Mouse (Mus musculus) c-Kit-negative CD71-positive TER-119-positive erythroid progenitor cells, embryonic 14.5 days (primary cell): Measurements from ENCODE around the gene Kcnk16.
A peak's percentile ranks its signal among the peaks of the same experiment; 100 is the strongest.
"Not testable (repeated sequence)": the region's sequence is repeated elsewhere in the genome, so short reads cannot be mapped to it uniquely, and the experiment has no call there.

Source experiments
- DNase-seq: peaks from one replicate; pipeline ENCODE4 v3.0.0-alpha.2; 2013; ENCODE audit warnings: low read depth, low spot score

Gene Kcnk16

DNA sequence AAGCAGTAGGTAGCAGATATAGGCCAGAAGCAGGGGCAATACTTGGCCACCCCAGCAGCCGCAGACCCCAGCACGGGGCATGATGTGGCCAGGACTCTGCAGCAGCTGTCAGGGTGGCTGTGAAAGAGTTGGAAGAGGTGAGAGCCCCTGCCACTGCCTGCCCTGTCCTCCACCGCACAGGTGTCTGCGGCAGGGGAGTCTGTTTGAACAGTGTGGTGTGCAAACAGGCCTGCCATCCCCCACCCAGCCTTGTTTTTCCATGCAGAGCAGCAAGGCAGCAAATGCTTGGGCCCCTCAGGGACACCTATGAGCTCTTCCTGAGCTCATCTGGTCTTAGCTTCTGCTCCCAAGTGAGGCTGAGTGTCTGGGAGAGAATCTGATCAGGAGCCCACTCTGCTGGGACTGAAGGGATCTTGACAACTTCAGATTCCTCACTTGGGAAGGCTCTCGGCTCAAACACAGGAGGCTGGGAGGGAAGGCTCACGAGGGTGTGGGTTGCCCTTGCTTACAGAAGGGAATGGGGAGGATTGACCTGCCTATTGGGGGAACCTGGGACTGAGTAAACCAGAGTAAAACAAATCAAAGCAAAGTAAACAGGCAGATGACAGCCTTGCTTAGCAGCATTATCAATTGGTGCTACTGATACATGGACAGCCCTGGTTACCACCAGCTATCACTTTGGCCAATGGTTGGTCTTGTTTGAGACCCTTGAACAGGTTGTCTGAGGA lies at the start of gene Kcnk16:
TSS of gene Kcnk16 (minus strand) at position 118 of the 728 bp plus-strand sequence.
- DNase-seq = no peak

DNA sequence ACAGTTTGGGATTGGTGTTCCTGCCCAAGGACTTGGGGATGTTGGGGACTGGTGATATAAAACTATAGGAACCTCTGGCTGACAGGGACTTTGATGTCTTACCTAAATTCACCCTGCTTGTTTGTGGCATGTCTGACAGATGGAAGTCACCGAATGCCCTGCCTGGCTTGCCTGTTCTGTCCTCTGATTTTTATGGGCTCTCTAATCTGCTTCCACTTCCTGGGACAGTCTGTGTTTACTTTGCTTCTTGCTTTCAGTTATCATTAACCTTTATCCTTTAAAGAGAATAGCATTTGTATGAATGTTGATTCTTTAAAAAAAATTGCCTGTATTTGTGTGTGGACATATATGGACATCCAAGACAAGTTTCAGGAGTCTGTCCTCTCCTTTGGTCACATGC lies 46.1 kb upstream of the Kcnk16 start:
- DNase-seq = no peak

DNA sequence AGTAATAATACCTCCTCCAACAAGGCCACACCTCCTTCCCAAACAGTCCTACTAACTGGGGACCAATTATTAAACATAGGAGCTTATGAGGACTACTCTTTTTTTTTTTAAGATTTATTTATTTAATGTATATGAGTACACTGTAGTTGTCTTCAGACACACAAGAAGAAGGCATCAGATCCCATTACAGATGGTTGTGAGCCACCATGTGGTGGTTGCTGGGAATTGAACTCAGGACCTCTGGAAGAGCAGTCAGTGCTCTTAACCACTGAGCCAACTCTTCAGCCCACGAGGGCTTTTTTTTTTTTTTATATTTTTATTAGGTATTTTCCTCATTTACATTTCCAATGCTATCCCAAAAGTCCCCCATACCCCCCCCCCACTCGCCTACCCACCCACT lies 36.1 kb upstream of the Kcnk16 start:
- not testable (repeated sequence) for DNase-seq

GRCm38 (mm10) chr14:20298131-20298530 lies 29.1 kb upstream of the Kcnk16 start:
- no peak for DNase-seq

- no peak for DNase-seq
Observed at GRCm38 (mm10) chr14:20297616-20298015, 28.6 kb upstream of the Kcnk16 start.

DNA sequence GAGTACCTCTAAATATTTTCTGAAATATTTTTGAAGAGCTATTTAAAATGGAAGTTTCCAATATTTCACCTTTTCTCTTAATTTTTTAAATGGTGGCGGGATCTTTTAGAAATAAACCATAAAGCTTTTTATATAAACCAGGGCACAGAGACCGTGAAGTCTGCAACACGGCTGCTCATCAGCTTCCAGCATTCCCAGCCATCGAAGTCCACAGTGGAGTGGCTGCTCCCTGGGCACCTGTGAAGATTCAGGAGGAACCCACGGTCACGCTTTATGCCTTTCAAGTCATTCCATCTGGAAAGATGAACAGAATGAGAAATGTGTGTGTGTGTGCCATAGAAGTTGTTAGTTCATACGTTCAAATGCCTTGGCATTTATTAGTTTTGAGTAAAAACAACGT lies 25.9 kb upstream of the Kcnk16 start:
- no peak for DNase-seq

GRCm38 (mm10) chr14:20294117-20294892 lies 25.3 kb upstream of the Kcnk16 start, which contains the start of gene Nudt13:
Gene Nudt13 (plus strand): TSS chr14:20294697.
- peak; percentile 78 for DNase-seq

- no peak for DNase-seq
Observed at GRCm38 (mm10) chr14:20291391-20291790, 22.4 kb upstream of the Kcnk16 start.

GRCm38 (mm10) chr14:20268421-20268820 lies 578 bp downstream of the Kcnk16 start:
- DNase-seq = no peak

DNA sequence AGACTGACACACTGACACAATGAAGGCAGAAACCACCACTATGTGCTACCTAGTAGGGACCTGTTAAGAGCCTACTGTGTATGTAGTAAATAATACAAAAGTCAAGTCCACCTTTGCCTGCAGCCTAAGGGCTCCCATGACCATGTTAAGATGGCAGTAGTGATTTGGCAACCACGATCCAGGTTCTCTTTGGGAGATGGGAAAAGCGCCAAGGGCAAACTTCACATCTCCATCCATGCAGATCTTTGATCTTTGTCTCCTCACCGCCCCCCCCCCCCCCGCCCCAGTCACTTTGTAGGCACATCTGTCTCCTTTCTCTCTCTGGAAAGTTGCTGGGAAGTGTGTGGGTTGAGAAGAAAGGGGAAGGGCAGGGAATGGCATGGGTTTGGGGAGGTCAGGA lies 6.7 kb downstream of the Kcnk16 start:
- DNase-seq = no peak

- peak; percentile 27 for DNase-seq
Observed at GRCm38 (mm10) chr14:20258185-20259113, 10.6 kb downstream of the Kcnk16 start.

- DNase-seq = no peak
Observed at GRCm38 (mm10) chr14:20250237-20251171, 18.5 kb downstream of the Kcnk16 start.

- no peak for DNase-seq
Observed at GRCm38 (mm10) chr14:20248001-20248400, 21.0 kb downstream of the Kcnk16 start.

DNA sequence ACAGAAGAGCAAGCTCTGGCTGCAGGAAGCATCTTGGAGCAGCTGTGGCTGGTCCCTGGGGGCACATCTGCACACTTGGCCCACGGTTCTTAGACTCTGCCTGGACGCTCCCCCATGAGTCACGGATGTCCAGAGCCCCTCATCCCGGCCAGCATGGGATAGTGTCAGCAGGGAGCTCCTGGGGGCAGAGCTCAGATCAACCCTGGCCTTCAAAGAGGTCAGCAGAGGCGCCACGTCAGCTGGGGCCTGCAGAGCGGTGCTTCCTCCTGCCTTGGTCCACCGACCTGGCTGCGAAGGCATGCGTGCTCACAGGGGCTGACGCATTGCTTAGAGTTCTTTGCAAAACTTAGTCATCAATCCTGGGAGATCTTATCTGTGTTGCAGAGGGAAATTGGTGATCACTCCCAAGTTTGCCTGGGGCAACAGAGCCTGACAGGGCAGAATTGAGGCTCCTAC lies 22.2 kb downstream of the Kcnk16 start:
- DNase-seq = no peak

DNA sequence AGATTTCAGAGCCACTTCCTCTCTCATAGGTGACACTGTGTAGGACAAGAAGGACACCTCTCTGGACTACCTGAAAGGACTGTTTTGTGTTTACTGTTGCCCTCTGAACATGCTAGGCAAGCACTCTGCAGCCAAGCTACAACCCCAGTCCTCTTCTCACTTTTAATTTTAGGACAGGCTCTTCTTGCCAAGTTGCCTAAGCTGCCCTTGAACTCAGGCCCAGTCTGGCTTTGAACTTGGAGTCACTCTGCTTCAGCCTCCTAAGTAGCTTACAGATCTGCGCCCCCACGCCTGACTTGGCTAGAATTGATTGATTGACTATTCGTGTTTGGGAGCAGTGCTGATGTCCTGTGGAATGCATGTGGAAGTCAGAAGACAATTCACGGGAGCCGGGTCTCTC lies 23.1 kb downstream of the Kcnk16 start:
- no peak for DNase-seq

DNA sequence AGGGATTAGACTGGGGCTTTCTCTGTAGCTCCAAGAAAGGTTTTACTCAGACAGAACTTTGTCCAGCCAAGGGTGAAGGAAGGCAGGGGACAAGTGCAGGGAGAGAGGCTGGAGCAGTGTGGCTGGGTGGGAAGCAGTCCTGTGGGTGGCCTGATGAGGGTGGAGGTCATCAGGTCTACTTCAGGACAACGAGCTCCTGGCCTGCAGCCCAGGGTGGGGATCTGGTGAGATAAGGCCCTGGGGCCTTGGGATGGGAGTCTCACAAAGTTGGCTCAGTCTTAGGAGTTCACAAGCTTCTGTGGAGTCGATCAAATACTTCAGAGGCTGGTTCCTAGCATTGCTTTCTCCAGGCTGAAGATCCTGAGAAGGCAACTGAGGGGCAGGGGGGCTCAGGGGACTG lies 23.7 kb downstream of the Kcnk16 start:
- no peak for DNase-seq

GRCm38 (mm10) chr14:20243158-20243557 lies 25.8 kb downstream of the Kcnk16 start:
- no peak for DNase-seq

- no peak for DNase-seq
Observed at GRCm38 (mm10) chr14:20242454-20242853, 26.5 kb downstream of the Kcnk16 start.

DNA sequence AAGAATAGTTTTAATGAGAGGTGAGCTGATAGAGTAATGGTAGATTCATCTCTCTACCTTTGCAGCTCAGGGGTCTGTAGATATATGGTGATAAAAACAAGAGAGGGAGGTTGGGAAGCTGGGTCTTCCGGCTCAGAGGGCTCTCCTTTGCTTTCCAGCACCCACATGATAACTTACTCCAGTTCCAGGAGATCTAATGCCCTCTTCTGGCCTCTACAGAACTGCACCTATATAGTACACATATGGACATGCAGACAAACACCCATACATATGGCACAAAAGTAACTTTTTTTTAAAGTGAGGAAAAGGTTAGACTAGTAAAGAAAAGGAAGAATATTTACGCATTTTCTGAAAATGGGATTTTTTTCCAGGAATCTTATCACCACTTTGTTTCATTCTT lies 34.6 kb downstream of the Kcnk16 start:
- DNase-seq = no peak
